Mouse (Mus musculus) heart, embryonic 14.5 days (tissue): ENCODE results near the gene Dtnbp1. TPM values are rescaled to one million over a fixed set of nuclear protein-coding genes. Genes with fewer than 3 reads are reported as not detected.

Experiments
- ATAC-seq: fragments of 200-750 bp; cut with Nextera tagmentation; 2 replicates; pipeline ENCODE4 v1.8.0; 2017; ENCODE audit warnings: low read depth, moderate TSS enrichment; ENCODE audit not compliant: insufficient number of reproducible peaks, insufficient read depth, low FRiP score
- H3K27ac ChIP-seq, 2 experiments: fragments of 200-500 bp in 1 of 2; fragments of 300-500 bp in 1 of 2; sonication (generic) in 1 of 2; replicated peaks in 1 of 2; 2 replicates each; pipeline ENCODE4 v1.5.1; 2012 to 2014; ENCODE audit warnings: low read depth in 2 of 2, low read length in 2 of 2, control low read depth in 1 of 2, mild to moderate bottlenecking in 1 of 2, mixed read lengths in 1 of 2; ENCODE audit not compliant: control insufficient read depth in 1 of 2, insufficient read depth in 1 of 2
- H3K27me3 ChIP-seq: fragments of 300-500 bp; sonication (generic); 2 replicates; pipeline ENCODE4 v1.6.1; 2014; ENCODE audit warnings: mild to moderate bottlenecking, low read length, control low read depth; ENCODE audit not compliant: control insufficient read depth, insufficient read depth
- H3K36me3 ChIP-seq: fragments of 300-500 bp; sonication (generic); 2 replicates; pipeline ENCODE4 v1.6.1; 2014; ENCODE audit warnings: mild to moderate bottlenecking, control low read depth, low read length, mixed read lengths; ENCODE audit not compliant: control insufficient read depth, insufficient read depth
- H3K4me1 ChIP-seq, 2 experiments: fragments of 200-500 bp in 1 of 2; fragments of 300-500 bp in 1 of 2; sonication (generic) in 1 of 2; 2 replicates each; pipeline ENCODE4 v1.6.1; 2012 to 2014; ENCODE audit warnings: low read length in 2 of 2, control low read depth in 1 of 2, mixed read lengths in 1 of 2; ENCODE audit not compliant: control insufficient read depth in 2 of 2, insufficient read depth in 2 of 2
- H3K4me2 ChIP-seq: fragments of 300-500 bp; sonication (generic); 2 replicates; pipeline ENCODE4 v1.6.1; 2014; ENCODE audit warnings: mild to moderate bottlenecking, low read length
- H3K4me3 ChIP-seq, 2 experiments: fragments of 200-500 bp in 1 of 2; fragments of 300-500 bp in 1 of 2; sonication (generic) in 1 of 2; 2 replicates each; pipeline ENCODE4 v1.5.1; 2012 to 2014; ENCODE audit warnings: low read length in 2 of 2, mild to moderate bottlenecking in 2 of 2, control low read depth in 1 of 2, low read depth in 1 of 2, moderate library complexity in 1 of 2; ENCODE audit not compliant: control insufficient read depth in 1 of 2, insufficient read depth in 1 of 2
- H3K9ac ChIP-seq: fragments of 300-500 bp; sonication (generic); 2 replicates; pipeline ENCODE4 v1.6.1; 2014; ENCODE audit warnings: mild to moderate bottlenecking, low read length
- H3K9me3 ChIP-seq: fragments of 300-500 bp; sonication (generic); 2 replicates; pipeline ENCODE4 v1.6.1; 2016; ENCODE audit warnings: low read length, control low read depth; ENCODE audit not compliant: control insufficient read depth
- WGBS: fragments of 180-500 bp; shearing (Covaris S2); extraction: QIAGEN DNeasy Blood & Tissue Kit; methylation state at CpG from one replicate; pipeline ENCODE4 v1.1.7; 2014; 5-methylcytosine and 5-hydroxymethylcytosine counted together
- polyA plus RNA-seq: library from polyadenylated mRNA; unstranded; fragments of >200 nt; fragmentation: Nextera tagmentation; extraction: Ambion mirVana; gene quantifications from 2 replicates; pipeline ENCODE4 v1.2.1, GENCODE M21; 2014

Gene Dtnbp1
- polyA plus RNA-seq, 1 experiment from 2014 or later = 98.5 TPM

GRCm38 (mm10) chr13:45023356-45024150 lies 21.6 kb upstream of the Dtnbp1 start:
- Histone ChIP-seq H3K27ac (no peak overlapping the region), H3K4me2 (no peak overlapping the region), H3K9ac (no peak overlapping the region), H3K27me3 (no peaks in the 10 kb centered on the region), H3K36me3 (no peaks in the 10 kb centered on the region), H3K9me3 (no peaks in the 10 kb centered on the region), H3K4me3 (no peak overlapping the region), H3K4me1 (peaks cover 2 to 6% of the 10 kb centered on the region in 2 experiments; a peak in 2 of 4 replicates)
- 72% methylated on average over 20 of the region's 20 CpGs for WGBS
- no peak for ATAC-seq

- H3K27ac ChIP-seq = no peak overlapping the region
- 84% methylated on average over 7 of the region's 7 CpGs for WGBS
- H3K9me3 ChIP-seq = no peaks in the 10 kb centered on the region
- no peaks in the 10 kb centered on the region for H3K4me1 ChIP-seq
- ATAC-seq = no peak
- H3K27me3 ChIP-seq = no peaks in the 10 kb centered on the region
- H3K36me3 ChIP-seq = no peaks in the 10 kb centered on the region
- no peak overlapping the region for H3K9ac ChIP-seq
- H3K4me3 ChIP-seq = no peak overlapping the region
- H3K4me2 ChIP-seq = no peak overlapping the region
Observed at GRCm38 (mm10) chr13:45008150-45008549, 6.2 kb upstream of the Dtnbp1 start.

DNA sequence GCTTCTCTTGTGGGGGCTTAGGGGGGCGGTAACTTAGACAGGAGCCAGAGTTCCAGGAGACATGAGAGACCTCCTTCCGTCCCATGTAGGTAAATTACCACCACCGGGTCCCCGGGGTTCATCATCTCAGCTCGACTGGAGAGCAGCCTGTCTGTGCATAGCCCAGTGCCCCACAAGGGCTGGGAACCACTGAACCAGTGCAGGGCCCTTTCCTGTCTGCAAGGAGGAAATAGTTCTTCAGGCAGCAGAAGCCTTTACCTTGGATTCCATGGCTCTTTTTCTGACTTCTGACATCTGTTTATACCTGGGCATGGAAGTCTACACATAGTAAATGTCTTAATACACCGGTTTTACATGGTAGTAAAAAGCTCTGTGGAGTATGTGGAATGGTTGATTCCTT lies 5.8 kb upstream of the Dtnbp1 start:
- Histone ChIP-seq H3K36me3 (no peaks in the 10 kb centered on the region), H3K27ac (no peak overlapping the region), H3K4me2 (no peak overlapping the region), H3K9me3 (no peaks in the 10 kb centered on the region), H3K27me3 (no peaks in the 10 kb centered on the region), H3K9ac (no peak overlapping the region), H3K4me3 (no peak overlapping the region), H3K4me1 (no peaks in the 10 kb centered on the region)
- no peak for ATAC-seq
- 86% methylated on average over 6 of the region's 6 CpGs for WGBS

DNA sequence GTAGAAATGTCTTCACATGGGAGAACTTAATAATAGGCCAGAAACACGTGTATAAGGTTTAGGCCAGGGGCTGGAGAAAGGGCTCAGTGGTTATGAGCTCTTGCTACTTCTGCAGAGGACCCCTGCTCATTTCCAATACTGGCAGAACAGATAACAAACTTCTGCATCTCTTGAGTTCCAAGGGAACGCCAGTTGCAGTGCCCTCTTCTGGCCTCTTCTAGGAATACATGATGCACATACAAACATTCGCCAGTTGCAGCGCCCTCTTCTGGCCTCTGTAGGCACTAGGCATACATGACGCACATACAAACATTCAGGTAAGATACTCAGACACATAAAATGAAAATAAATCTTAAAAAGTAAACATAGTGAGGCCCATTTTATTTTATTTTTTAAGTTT lies 4.5 kb upstream of the Dtnbp1 start:
- no peak overlapping the region for H3K27ac ChIP-seq
- no peak for ATAC-seq
- H3K36me3 ChIP-seq = no peaks in the 10 kb centered on the region
- no peak overlapping the region for H3K4me2 ChIP-seq
- peaks cover 4 to 5% of the 10 kb centered on the region in 2 experiments; a peak in 1 of 4 replicates for H3K4me1 ChIP-seq
- H3K9ac ChIP-seq = no peak overlapping the region
- 81% methylated on average over 5 of the region's 5 CpGs for WGBS
- H3K27me3 ChIP-seq = no peaks in the 10 kb centered on the region
- no peak overlapping the region for H3K4me3 ChIP-seq
- no peaks in the 10 kb centered on the region for H3K9me3 ChIP-seq

DNA sequence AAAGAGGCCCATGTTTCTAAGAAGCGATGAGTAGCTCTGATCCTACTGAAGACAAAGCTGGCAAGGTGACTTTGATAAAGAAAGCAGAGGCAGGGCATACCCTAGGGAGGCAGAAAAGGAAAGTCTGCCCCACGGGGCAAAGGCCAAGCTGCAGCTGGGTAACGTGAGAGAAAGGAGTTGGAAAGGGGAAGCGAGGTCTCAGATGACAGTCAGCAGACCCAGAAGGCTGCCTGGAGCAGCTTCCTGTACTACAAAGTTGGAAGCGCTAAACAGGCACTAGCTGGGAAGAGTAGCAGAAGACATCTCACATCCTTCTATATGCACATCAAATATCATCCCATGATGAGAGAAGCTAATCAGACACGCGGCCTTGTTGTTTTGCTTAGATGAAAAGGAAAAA lies 3.9 kb upstream of the Dtnbp1 start:
- H3K27ac ChIP-seq = no peak overlapping the region
- ATAC-seq = no peak
- H3K9me3 ChIP-seq = no peaks in the 10 kb centered on the region
- no peak overlapping the region for H3K4me3 ChIP-seq
- no peaks in the 10 kb centered on the region for H3K27me3 ChIP-seq
- peaks cover 4 to 6% of the 10 kb centered on the region in 2 experiments; a peak in 2 of 4 replicates for H3K4me1 ChIP-seq
- H3K9ac ChIP-seq = no peak overlapping the region
- H3K4me2 ChIP-seq = no peak overlapping the region
- 58% methylated on average over 7 of the region's 7 CpGs for WGBS
- H3K36me3 ChIP-seq = no peaks in the 10 kb centered on the region

DNA sequence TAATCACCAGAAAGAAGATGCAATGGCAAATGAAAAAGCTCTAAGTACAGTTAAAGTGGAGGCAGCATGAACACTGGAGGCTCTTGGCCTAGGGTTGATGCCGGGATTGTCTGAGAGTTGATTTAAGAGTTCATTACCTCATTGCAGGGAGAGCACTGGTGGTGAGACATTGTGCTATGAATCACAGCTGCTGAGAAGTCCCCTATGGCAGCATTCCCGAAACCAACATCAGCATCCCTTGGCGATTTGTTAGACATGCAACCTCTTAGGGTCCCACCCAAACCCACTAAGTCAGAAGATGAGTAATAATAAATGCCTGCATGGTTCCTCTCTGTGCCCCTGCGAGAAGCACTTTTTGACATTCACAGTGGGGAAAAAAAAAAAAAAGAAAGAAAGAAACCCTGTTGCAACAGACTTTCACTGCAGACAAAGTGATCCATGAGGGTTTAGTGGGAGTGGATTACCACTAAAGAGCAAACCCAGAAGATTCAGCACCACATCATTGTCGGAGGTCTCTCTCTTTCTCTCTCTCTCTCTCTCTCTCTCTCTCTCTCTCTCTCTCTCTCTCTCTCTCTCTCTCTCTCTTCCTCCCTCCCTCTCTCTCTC lies 3.1 kb upstream of the Dtnbp1 start:
- no peaks in the 10 kb centered on the region for H3K36me3 ChIP-seq
- H3K27ac ChIP-seq = no peak overlapping the region
- WGBS = 72% methylated on average over 5 of the region's 5 CpGs
- H3K4me1 ChIP-seq = peaks cover 6 to 14% of the 10 kb centered on the region in 2 experiments; a peak in 3 of 4 replicates
- H3K9me3 ChIP-seq = no peaks in the 10 kb centered on the region
- no peaks in the 10 kb centered on the region for H3K27me3 ChIP-seq
- no peak overlapping the region for H3K9ac ChIP-seq
- no peak overlapping the region for H3K4me2 ChIP-seq
- no peak overlapping the region for H3K4me3 ChIP-seq
- ATAC-seq = no peak

- H3K27ac ChIP-seq = no peak overlapping the region
- H3K4me1 ChIP-seq = peaks cover 13 to 28% of the 10 kb centered on the region in 2 experiments
- no peak overlapping the region for H3K4me2 ChIP-seq
- H3K27me3 ChIP-seq = no peaks in the 10 kb centered on the region
- ATAC-seq = no peak
- no peak overlapping the region for H3K4me3 ChIP-seq
- no peak overlapping the region for H3K9ac ChIP-seq
- H3K9me3 ChIP-seq = no peaks in the 10 kb centered on the region
- peaks cover 9% of the 10 kb centered on the region for H3K36me3 ChIP-seq
- 80% methylated on average over 5 of the region's 5 CpGs for WGBS
Observed at GRCm38 (mm10) chr13:45003026-45003425, 1.1 kb upstream of the Dtnbp1 start.
